Mouse (Mus musculus) liver, adult 10 weeks (tissue): ENCODE data around the gene Dmxl2. TPM values are rescaled to one million over a fixed set of nuclear protein-coding genes. Genes with fewer than 3 reads are reported as not detected.

Experiments used
- polyA plus RNA-seq: library from polyadenylated mRNA; stranded (reverse); fragments of 350-450 nt; fragmentation: Illumina TruSeq; extraction: RNeasy Lipid Tissue Mini Kit (QIAGEN cat#74804); gene quantifications from one replicate; pipeline ENCODE4 v1.2.3, GENCODE M21; 2014; ENCODE audit warnings: low read depth, low replicate concordance

Dmxl2 gene
- 23.7 TPM for polyA plus RNA-seq

GRCm38 (mm10) chr9:54501453-54502110 lies at the start of gene Dmxl2:
Gene Dmxl2, minus strand, starts transcription at chr9:54501626.

GRCm38 (mm10) chr9:54538684-54539083 lies 37.3 kb upstream of the Dmxl2 start, which contains the start of gene Sh2d7:
Gene Sh2d7, plus strand, starts transcription at chr9:54538984.

Other genes starting within 250 kb of the Dmxl2 start
- not detected for gene Cyp19a1, start 233.5 kb downstream of the Dmxl2 start, polyA plus RNA-seq
- 0.08 TPM for gene Gldn, start 215.1 kb downstream of the Dmxl2 start, polyA plus RNA-seq
- gene Sh2d7, start 37.4 kb upstream of the Dmxl2 start, polyA plus RNA-seq = not detected
- gene Cib2, start 58.6 kb upstream of the Dmxl2 start, polyA plus RNA-seq = 1.8 TPM
- 83.3 TPM for gene Idh3a, start 84.7 kb upstream of the Dmxl2 start, polyA plus RNA-seq
- gene Acsbg1, start 160.2 kb upstream of the Dmxl2 start, polyA plus RNA-seq = not detected
- 3.3 TPM for gene Dnaja4, start 197.2 kb upstream of the Dmxl2 start, polyA plus RNA-seq
- 87.3 TPM for gene Wdr61, start 232.9 kb upstream of the Dmxl2 start, polyA plus RNA-seq